Mouse (Mus musculus): Measurements from ENCODE around the gene Flrt1. TPM values are rescaled to one million over a fixed set of nuclear protein-coding genes. Genes with fewer than 3 reads are reported as not detected.

Gene Flrt1
- polyA plus RNA-seq, 1 experiment from 2014 or later: 3.6 TPM

DNA sequence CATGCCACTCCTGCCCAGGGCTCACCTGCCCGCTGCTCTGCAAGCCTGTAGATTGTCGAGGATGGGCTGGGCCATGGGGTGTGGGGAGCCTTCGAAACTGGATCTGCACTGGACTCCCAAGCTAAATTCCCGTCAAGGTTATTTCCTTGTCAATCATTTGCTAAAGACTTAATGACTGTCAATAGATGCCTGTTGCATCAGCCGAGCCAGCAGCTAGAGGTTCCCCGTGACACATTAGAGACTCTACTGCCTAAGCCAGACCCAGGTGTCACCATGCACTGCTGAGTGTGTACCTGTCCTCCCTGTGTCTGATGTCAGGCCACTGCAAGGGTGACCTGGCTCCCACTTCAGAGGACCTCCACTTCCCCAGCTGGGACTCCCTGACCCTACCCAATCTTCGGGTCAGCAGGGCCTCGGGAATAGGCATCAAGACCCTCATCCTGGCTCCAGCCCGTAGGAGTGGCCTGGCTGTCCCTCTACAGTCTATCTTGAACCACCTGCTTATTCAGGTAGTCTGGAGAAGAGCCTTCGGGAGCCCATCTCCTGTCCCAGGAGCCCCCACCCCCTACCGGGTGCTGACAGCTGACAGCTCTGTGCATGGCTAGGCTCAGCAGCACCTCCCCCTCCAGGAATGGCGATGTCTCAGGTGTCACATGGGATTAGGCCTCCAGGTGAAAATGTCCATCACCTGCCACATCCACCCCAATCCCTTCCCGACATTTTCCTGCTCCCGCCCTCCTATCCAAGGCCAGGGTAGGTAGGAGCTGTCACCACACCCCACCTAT is 31.4 kb upstream of the Flrt1 start:
- no peak overlapping the region for H3K9ac ChIP-seq (ENCODE audit: low read length)
- ATAC-seq (replicated peaks; ENCODE audit: low FRiP score, low TSS enrichment, low read depth): peak; percentile 52

DNA sequence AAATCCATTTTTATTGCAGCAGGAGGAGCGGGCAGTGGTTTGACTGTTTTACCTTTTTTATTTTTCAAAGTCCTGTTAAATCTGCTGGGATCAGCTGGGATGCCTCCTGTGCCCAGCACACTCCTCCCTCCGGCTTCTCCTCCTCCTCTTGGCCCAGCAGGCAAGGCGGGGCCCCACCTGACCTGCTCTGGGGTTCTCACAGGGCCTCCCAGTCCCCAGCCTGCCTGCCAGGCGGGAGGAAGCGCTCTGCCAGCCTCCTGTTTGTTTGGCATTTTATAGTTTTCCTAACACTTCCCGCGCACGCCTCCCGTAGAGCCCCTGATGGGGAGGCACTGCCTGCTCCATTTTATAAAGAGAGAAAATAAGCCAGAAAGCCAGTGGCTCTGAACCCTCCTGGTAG is 30.5 kb upstream of the Flrt1 start:
- H3K4me2 ChIP-seq (ENCODE audit: low read length): peak overlapping the region; percentile 13; the same call in 1 of the 2 replicates
- H3K27me3 ChIP-seq (replicated peaks; ENCODE audit: control insufficient read depth, insufficient read depth, low read length): no peaks in the 10 kb centered on the region
- no peak for DNase-seq (ENCODE audit: low spot score)
- no peak; the same call in 1 of the 2 replicates for ATAC-seq (replicated peaks; ENCODE audit: low FRiP score, low TSS enrichment, low read depth)
- no peak overlapping the region for H3K4me3 ChIP-seq (ENCODE audit: low read depth, low read length)
- H3K4me1 ChIP-seq (replicated peaks; ENCODE audit: control insufficient read depth, insufficient read depth, low read length): peaks cover 40% of the 10 kb centered on the region
- H3K36me3 ChIP-seq (ENCODE audit: control insufficient read depth, insufficient read depth, low read length): no peaks in the 10 kb centered on the region
- peak overlapping the region; percentile 55; the same call in 1 of the 2 replicates for H3K27ac ChIP-seq (ENCODE audit: low read depth)
- 18% methylated on average over 9 of the region's 9 CpGs for WGBS
- no peaks in the 10 kb centered on the region for H3K9me3 ChIP-seq (ENCODE audit: control insufficient read depth, low read length)
- no peak overlapping the region for H3K9ac ChIP-seq (ENCODE audit: low read length)

More for the DNA sequence above, 31.4 kb upstream of the Flrt1 start:
- no peak overlapping the region for H3K4me3 ChIP-seq (ENCODE audit: low read depth, low read length)
- no peaks in the 10 kb centered on the region for H3K27me3 ChIP-seq (replicated peaks; ENCODE audit: control insufficient read depth, insufficient read depth, low read length)
- 0 out of 2 replicates have a peak overlapping the region, but pooled peaks have one; percentile 55 for H3K27ac ChIP-seq (ENCODE audit: low read depth)
- WGBS: 33% methylated on average over 14 of the region's 14 CpGs
- no peaks in the 10 kb centered on the region for H3K9me3 ChIP-seq (ENCODE audit: control insufficient read depth, low read length)
- no peak overlapping the region for H3K4me2 ChIP-seq (ENCODE audit: low read length)
- DNase-seq (ENCODE audit: low spot score): no peak
- H3K4me1 ChIP-seq (replicated peaks; ENCODE audit: control insufficient read depth, insufficient read depth, low read length): peaks cover 44% of the 10 kb centered on the region
- no peaks in the 10 kb centered on the region for H3K36me3 ChIP-seq (ENCODE audit: control insufficient read depth, insufficient read depth, low read length)

DNA sequence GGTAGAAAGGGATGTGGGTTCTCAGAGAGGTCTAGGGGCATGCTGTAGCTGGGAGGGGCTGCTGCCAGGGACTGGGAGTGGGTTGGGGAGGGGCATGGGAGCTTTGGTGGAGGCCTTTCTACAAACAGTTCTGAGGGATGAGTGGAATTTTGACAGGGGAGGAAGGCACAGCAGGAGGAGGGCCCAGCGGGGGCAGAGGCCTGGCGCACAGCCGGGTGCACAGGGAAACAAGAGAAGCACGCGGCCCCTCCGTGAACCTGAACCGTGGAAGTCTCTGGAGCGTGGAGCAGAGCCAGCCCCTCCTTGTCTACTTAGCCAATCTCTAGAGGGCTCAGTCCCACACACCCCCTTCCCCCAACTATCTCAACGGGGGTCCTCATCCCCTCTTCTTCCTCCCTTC is 30.0 kb upstream of the Flrt1 start:
- H3K9ac ChIP-seq (ENCODE audit: low read length): no peak overlapping the region
- H3K4me1 ChIP-seq (replicated peaks; ENCODE audit: control insufficient read depth, insufficient read depth, low read length): peaks cover 41% of the 10 kb centered on the region
- DNase-seq (ENCODE audit: low spot score): no peak
- H3K4me2 ChIP-seq (ENCODE audit: low read length): 0 out of 2 replicates have a peak overlapping the region, but pooled peaks have one; percentile 13
- H3K4me3 ChIP-seq (ENCODE audit: low read depth, low read length): no peak overlapping the region
- no peaks in the 10 kb centered on the region for H3K27me3 ChIP-seq (replicated peaks; ENCODE audit: control insufficient read depth, insufficient read depth, low read length)
- H3K36me3 ChIP-seq (ENCODE audit: control insufficient read depth, insufficient read depth, low read length): no peaks in the 10 kb centered on the region
- WGBS: 4% methylated on average over 9 of the region's 9 CpGs
- peak overlapping the region; percentile 62; the same call in 1 of the 2 replicates for H3K27ac ChIP-seq (ENCODE audit: low read depth)
- no peaks in the 10 kb centered on the region for H3K9me3 ChIP-seq (ENCODE audit: control insufficient read depth, low read length)
- ATAC-seq (replicated peaks; ENCODE audit: low FRiP score, low TSS enrichment, low read depth): peak; percentile 47; the same call in 1 of the 2 replicates

DNA sequence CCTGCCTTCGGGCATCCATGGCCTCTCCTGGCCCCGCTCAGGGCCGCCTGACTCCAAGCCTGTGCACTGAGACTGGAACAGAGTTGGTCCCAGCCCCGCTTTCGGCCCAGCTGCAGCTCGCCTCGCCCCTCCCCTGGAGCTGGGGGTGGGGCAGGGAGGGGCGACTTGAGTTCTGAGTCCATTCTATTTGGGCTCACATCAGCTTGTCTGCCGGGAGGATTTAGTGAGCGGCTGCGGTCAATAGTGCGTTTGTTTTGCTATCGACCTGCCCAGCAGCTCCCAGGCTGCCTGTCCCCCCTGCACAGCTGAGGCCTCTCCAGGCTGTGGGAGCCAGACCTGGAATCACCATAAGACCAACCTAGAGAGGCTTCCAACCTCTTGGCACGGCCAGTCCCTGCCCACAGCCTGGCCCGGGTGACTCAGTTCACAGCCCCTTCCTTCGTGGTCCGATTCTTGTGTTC is 29.1 kb upstream of the Flrt1 start:
- peak overlapping the region; percentile 62 for H3K27ac ChIP-seq (ENCODE audit: low read depth)
- no peaks in the 10 kb centered on the region for H3K9me3 ChIP-seq (ENCODE audit: control insufficient read depth, low read length)
- H3K4me2 ChIP-seq (ENCODE audit: low read length): 0 out of 2 replicates have a peak overlapping the region, but pooled peaks have one; percentile 5
- DNase-seq (ENCODE audit: low spot score) (no peak), ATAC-seq (replicated peaks; ENCODE audit: low FRiP score, low TSS enrichment, low read depth) (no peak)
- H3K36me3 ChIP-seq (ENCODE audit: control insufficient read depth, insufficient read depth, low read length): no peaks in the 10 kb centered on the region
- 21% methylated on average over 17 of the region's 17 CpGs for WGBS
- H3K27me3 ChIP-seq (replicated peaks; ENCODE audit: control insufficient read depth, insufficient read depth, low read length): no peaks in the 10 kb centered on the region
- H3K4me1 ChIP-seq (replicated peaks; ENCODE audit: control insufficient read depth, insufficient read depth, low read length): peaks cover 45% of the 10 kb centered on the region
- no peak overlapping the region for H3K4me3 ChIP-seq (ENCODE audit: low read depth, low read length)
- H3K9ac ChIP-seq (ENCODE audit: low read length): no peak overlapping the region

DNA sequence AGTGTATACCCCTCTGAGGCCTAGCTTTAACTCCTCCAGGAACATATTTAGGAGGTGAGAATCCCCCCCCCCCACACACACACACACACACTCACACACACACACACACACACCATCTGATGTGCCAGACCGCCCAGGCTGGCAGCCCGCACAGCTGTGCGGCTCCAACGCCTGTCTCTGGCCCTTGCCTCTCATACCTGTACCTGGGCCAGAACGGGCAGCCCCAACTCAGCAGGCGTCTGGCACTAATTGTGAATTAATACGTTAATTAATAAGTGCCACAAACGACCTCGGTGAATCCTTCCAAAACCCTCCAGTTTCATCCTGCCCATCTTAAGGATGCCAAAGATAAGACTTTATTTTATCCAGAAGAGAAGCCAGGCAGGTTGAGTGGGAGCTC is 27.9 kb upstream of the Flrt1 start:
- WGBS: 88% methylated on average over 9 of the region's 9 CpGs
- H3K4me3 ChIP-seq (ENCODE audit: low read depth, low read length): no peak overlapping the region
- H3K9me3 ChIP-seq (ENCODE audit: control insufficient read depth, low read length): no peaks in the 10 kb centered on the region
- no peak overlapping the region for H3K4me2 ChIP-seq (ENCODE audit: low read length)
- no peaks in the 10 kb centered on the region for H3K36me3 ChIP-seq (ENCODE audit: control insufficient read depth, insufficient read depth, low read length)
- DNase-seq (ENCODE audit: low spot score) (no peak), ATAC-seq (replicated peaks; ENCODE audit: low FRiP score, low TSS enrichment, low read depth) (no peak)
- H3K9ac ChIP-seq (ENCODE audit: low read length): no peak overlapping the region
- H3K27ac ChIP-seq (ENCODE audit: low read depth): no peak overlapping the region
- peaks cover 45% of the 10 kb centered on the region for H3K4me1 ChIP-seq (replicated peaks; ENCODE audit: control insufficient read depth, insufficient read depth, low read length)
- H3K27me3 ChIP-seq (replicated peaks; ENCODE audit: control insufficient read depth, insufficient read depth, low read length): no peaks in the 10 kb centered on the region

DNA sequence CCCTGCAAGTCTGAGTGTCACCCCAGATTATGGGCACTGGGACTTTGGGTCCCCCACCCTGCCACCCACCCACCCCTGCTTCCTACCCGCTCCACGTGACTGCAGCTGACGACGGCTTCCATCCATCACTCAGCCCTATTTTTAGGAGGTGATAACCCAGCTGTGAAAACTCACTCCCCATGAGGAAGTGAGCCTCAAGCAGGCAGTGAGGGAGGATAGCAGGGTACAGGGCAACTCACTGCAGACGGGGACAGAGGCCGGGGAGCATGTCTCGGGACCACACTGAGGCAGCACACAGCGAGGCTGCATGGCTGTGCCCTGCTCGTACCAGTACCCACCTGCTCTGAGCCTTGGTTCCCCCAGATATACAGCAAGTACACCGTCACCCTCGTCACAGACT is 24.8 kb upstream of the Flrt1 start:
- ATAC-seq (replicated peaks; ENCODE audit: low FRiP score, low TSS enrichment, low read depth) (no peak), DNase-seq (ENCODE audit: low spot score) (no peak)
- H3K4me1 ChIP-seq (replicated peaks; ENCODE audit: control insufficient read depth, insufficient read depth, low read length): peaks cover 19% of the 10 kb centered on the region
- 54% methylated on average over 11 of the region's 11 CpGs for WGBS
- no peaks in the 10 kb centered on the region for H3K27me3 ChIP-seq (replicated peaks; ENCODE audit: control insufficient read depth, insufficient read depth, low read length)
- no peak overlapping the region for H3K27ac ChIP-seq (ENCODE audit: low read depth)
- H3K9ac ChIP-seq (ENCODE audit: low read length): no peak overlapping the region
- H3K9me3 ChIP-seq (ENCODE audit: control insufficient read depth, low read length): no peaks in the 10 kb centered on the region
- no peaks in the 10 kb centered on the region for H3K36me3 ChIP-seq (ENCODE audit: control insufficient read depth, insufficient read depth, low read length)
- H3K4me3 ChIP-seq (ENCODE audit: low read depth, low read length): no peak overlapping the region
- H3K4me2 ChIP-seq (ENCODE audit: low read length): no peak overlapping the region

DNA sequence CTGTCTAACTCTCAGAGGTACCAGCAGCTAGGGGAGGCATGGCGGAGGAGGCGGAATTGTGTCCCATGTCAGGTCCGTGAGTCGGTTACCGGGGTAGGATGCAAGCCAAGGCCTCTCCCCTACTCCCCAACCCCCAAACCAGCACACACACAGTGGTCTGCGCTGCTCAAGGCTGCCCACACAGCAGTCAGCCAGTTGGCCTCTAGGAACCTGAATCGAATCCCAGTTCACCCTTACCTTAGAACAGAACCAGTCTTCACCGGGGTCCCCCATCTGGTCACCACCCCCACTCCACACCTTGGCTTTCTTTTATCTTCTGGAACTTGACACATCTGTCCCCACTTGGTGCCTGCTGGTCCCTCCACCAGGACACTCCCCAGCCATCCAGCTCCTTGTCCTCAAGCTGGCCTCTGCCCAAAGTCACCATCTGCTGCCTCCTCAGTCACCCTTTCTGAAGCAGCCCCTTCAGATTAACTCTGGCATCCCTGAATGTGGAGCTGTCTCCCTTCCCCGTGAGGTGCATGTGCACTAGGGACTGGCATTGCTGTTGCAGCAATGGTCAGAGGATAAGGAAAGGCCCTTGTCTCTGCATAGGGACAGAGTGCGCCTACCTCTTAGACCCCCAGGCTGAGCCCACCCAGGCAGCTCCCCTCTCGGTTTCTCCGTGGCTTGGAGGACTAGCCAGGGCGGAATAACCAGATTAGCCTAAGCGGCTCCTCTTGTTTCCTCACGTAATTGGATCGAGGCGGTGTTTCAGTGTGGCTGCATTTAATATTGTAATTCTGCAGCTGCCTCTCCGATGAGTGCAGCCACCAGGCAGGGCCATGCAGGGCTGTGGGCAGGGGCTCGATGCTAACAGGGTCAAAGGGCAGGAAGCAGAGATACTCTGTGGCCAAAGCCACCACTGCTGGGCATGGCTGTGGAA is 23.3 kb upstream of the Flrt1 start:
- no peaks in the 10 kb centered on the region for H3K9me3 ChIP-seq (ENCODE audit: control insufficient read depth, low read length)
- 73% methylated on average over 19 of the region's 19 CpGs for WGBS
- ATAC-seq (replicated peaks; ENCODE audit: low FRiP score, low TSS enrichment, low read depth) (0 out of 2 replicates have a peak, but pooled peaks have one; percentile 17), DNase-seq (ENCODE audit: low spot score) (no peak)
- no peak overlapping the region for H3K27ac ChIP-seq (ENCODE audit: low read depth)
- H3K36me3 ChIP-seq (ENCODE audit: control insufficient read depth, insufficient read depth, low read length): no peaks in the 10 kb centered on the region
- H3K4me2 ChIP-seq (ENCODE audit: low read length): no peak overlapping the region
- H3K4me1 ChIP-seq (replicated peaks; ENCODE audit: control insufficient read depth, insufficient read depth, low read length): peaks cover 4% of the 10 kb centered on the region
- no peak overlapping the region for H3K9ac ChIP-seq (ENCODE audit: low read length)
- no peaks in the 10 kb centered on the region for H3K27me3 ChIP-seq (replicated peaks; ENCODE audit: control insufficient read depth, insufficient read depth, low read length)
- H3K4me3 ChIP-seq (ENCODE audit: low read depth, low read length): no peak overlapping the region

DNA sequence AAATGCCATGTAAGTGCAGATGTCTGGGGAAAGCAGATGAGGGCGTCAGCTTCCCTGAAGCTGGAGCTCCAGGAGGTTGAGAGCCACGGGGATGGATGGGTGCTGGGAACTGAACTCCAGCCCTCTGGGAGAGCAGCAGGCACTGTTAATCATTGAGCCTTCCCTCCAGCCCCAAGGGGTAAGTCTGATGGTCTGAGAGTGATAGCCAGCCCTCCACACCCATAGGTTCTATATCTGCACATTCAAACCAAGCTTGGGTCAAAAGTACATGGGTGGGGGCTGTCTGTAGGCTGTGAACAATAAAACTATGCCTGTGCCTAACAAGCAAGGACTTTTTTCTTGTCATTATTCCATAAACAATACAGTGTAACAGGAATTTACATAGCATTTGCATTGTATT is 21.4 kb upstream of the Flrt1 start:
- ATAC-seq (replicated peaks; ENCODE audit: low FRiP score, low TSS enrichment, low read depth): no peak
- H3K9me3 ChIP-seq (ENCODE audit: control insufficient read depth, low read length): no peaks in the 10 kb centered on the region
- no peaks in the 10 kb centered on the region for H3K27me3 ChIP-seq (replicated peaks; ENCODE audit: control insufficient read depth, insufficient read depth, low read length)

More for the DNA sequence above, 21.4 kb upstream of the Flrt1 start:
- no peak overlapping the region for H3K27ac ChIP-seq (ENCODE audit: low read depth)
- 46% methylated on average over 2 of the region's 2 CpGs for WGBS
- no peak overlapping the region for H3K4me3 ChIP-seq (ENCODE audit: low read depth, low read length)
- H3K36me3 ChIP-seq (ENCODE audit: control insufficient read depth, insufficient read depth, low read length): no peaks in the 10 kb centered on the region
- peaks cover 17% of the 10 kb centered on the region for H3K4me1 ChIP-seq (replicated peaks; ENCODE audit: control insufficient read depth, insufficient read depth, low read length)
- no peak overlapping the region for H3K9ac ChIP-seq (ENCODE audit: low read length)
- no peak overlapping the region for H3K4me2 ChIP-seq (ENCODE audit: low read length)
- DNase-seq (ENCODE audit: low spot score): no peak

Measured in intestine, embryonic 14.5 days (tissue).